Mouse (Mus musculus) layer of hippocampus, postnatal 10 days (tissue): ENCODE data around the gene Nptxr. TPM values are rescaled to one million over a fixed set of nuclear protein-coding genes. Genes with fewer than 3 reads are reported as not detected.

Experiments used
- DNase-seq, 2 experiments: peaks; one replicate each; pipeline ENCODE4 v3.0.0; 2021; ENCODE audit warnings: low spot score in 2 of 2
- total RNA-seq, 2 experiments: library from RNA; stranded (reverse); gene quantifications; 2 replicates each; pipeline ENCODE4 v1.2.3; 2021

Nptxr gene
- total RNA-seq, 2 experiments from 2014 or later: 648 to 749 TPM

GRCm38 (mm10) chr15:79755977-79756625, 48.5 kb downstream of the Nptxr start:
- no peak for DNase-seq

GRCm38 (mm10) chr15:79755176-79755575, 49.4 kb downstream of the Nptxr start:
- DNase-seq: no peak

GRCm38 (mm10) chr15:79753873-79754272, 50.7 kb downstream of the Nptxr start:
- DNase-seq: no peak

DNA sequence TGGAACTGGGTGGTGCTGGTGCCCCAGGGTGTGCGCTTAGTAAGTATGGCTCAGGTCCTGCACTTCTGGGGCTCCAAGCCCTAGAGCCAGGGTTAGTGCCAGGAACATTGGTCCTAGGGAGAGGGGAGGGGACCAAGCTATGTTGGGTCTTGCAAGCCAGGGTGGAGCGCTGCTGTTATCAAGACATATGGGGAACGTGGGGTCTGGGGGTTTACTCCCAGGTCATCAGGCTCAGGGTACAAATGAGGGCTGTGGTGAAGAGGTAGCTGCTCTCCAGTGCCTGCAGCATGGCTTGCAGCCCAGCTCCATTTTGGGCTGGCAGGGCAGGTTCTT, 51.2 kb downstream of the Nptxr start:
- no peak for DNase-seq

DNA sequence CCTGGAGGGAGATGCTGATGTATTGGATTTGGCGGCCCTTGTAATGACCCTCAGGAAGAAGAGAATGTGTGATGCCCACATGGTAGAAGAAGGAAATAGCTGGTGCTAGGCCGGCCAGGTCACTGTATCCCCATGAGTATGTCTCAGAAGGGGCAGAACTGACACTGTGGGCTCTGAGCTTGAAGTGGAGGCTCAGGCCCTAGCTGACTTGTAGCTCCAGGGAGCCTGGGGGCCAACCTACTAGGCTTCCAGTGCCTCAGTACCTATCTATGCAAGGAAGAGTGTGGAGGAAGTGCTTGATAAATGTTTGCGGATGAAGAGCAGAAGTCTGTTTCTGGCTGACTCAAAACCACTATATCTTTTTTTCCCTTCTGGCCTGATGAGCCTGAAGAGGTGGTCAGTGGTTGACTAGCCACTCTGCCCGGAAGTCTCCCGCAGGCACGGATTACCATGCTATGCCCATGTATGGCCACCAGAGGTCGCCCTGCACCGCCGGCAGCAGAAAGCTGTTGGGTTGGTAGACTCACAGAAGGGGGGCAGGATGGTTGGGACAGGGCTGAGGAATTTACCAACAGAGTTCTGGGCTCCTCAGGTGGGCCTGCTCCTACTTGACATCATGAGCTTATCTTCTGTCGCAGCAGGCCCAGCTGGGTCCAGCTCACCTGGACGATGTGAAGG, 51.7 kb downstream of the Nptxr start:
- peak; percentile 85 to 88 for DNase-seq

- no peak for DNase-seq
Observed at GRCm38 (mm10) chr15:79751772-79752171, 52.8 kb downstream of the Nptxr start.

DNA sequence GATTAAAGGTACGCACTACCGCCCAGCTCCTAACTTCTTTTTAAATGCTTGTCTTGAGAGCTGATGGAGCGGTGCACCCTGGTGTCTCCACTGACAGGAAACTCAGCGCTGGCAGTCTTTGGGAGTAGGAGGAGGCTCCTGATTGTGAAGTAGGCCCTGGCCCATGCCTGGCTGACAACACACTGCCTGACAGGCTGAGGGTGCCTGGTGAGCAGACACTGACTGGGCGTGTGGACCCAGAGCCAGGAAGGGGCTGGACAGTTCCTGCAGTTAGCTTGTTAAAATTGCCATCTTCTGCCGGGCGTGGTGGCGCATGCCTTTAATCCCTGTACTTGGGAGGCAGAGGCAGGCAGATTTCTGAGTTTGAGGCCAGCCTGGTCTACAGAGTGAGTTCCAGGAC, 54.3 kb downstream of the Nptxr start:
- DNase-seq: no peak

- DNase-seq: no peak
Observed at GRCm38 (mm10) chr15:79749162-79749561, 55.4 kb downstream of the Nptxr start.

DNA sequence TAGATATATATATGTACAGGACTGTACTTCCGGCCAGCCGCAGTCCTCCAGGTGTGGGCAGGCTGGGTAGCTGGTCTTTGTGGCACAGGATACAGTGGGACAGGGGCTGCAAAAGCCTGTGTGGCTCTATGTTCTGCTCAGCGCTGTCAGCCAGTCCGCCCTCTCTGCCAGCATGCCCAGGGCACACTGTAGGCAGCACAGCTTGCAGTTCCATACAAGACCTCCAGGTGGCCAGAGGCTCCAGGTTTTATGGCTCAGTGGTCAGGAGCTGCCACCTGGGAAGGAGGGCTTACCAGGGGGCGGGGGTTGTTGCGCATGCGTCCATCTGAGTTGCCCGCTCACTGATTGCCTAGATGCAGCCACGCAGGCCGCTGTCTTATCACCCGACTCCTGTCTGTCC, 56.6 kb downstream of the Nptxr start:
- DNase-seq: no peak

- no peak for DNase-seq
Observed at GRCm38 (mm10) chr15:79745883-79746282, 58.7 kb downstream of the Nptxr start.

DNA sequence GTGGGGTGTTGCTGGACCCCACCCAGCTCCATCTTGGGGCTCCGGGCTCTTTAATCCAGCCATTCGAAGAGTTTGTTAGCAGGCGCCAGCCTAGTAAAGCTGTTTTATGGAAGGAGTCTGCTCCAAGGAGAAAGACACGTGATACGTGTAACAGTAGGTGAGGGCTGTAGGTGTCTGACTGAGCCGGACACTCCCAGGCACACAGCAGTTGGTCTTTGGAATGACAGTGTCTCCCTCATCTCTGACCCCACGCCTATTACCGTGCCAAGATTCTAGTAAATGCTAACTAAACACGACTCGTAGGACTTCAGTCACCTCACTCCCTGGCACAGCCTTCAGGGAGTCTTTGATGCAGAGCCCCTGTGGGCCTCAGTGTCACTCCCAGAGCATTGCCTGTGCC, 59.3 kb downstream of the Nptxr start:
- no peak for DNase-seq

DNA sequence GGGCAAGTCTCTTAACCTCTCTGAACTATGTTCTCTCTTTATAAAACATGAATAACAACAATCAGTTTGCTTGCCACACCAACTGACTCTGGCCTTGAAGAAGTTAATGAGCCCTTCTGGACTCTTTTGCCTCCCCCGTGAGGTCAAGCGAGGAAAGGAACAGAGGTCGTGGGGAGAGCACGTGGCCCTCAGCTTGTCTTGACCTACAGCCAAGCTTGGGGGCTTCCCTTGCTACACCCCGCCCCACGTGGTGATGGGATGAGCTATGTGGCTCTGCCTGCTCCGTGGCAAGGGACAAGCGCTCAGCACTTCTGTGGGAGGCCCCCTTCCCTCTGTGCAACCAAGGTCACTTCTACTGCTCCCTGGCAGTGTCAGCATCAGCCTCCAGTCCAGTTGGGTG, 59.8 kb downstream of the Nptxr start:
- no peak for DNase-seq

- DNase-seq: no peak
Observed at GRCm38 (mm10) chr15:79744001-79744400, 60.6 kb downstream of the Nptxr start.

DNA sequence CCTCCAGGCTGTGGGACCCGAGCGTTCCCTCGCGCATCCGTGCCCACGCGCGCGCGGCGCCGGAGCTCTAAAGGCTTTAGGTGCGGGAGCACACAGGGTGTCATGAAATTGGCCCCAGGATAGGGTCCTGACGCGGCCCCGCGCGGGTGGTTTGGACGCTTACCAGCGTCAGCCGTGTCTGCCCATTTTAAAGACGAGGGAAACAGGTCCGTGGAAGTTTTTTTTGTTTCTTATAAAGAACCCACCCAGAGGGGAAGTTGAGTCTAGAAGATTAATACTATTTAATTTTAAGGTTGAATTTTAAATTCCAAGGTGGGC, 61.9 kb downstream of the Nptxr start:
- DNase-seq: no peak

GRCm38 (mm10) chr15:79741921-79742705, 62.5 kb downstream of the Nptxr start, which contains the start of gene Sun2:
Gene Sun2 (minus strand): TSS chr15:79742536.
- DNase-seq: peak; percentile 90 to 94

- DNase-seq: no peak
Observed at GRCm38 (mm10) chr15:79741173-79741858, 63.2 kb downstream of the Nptxr start.

- no peak for DNase-seq
Observed at GRCm38 (mm10) chr15:79740739-79741138, 63.8 kb downstream of the Nptxr start.

Other genes with a start within 250 kb of the Nptxr start
- gene Dmc1, start 199.7 kb downstream of the Nptxr start, total RNA-seq: 1 to 10 TPM; 1.3 to 1.7 TPM
- 10 to 100 TPM in 1 of 2 experiments, 1 to 10 TPM in 1; 9.2 to 10.1 TPM for gene Fam227a, start 145.8 kb downstream of the Nptxr start, total RNA-seq
- 10 to 100 TPM; 55.6 to 56.6 TPM for gene Cby1, start 145.6 kb downstream of the Nptxr start, total RNA-seq
- 100 to 1,000 TPM in 1 of 2 experiments, 10 to 100 TPM in 1; 99.9 to 107 TPM for gene Tomm22, start 133.9 kb downstream of the Nptxr start, total RNA-seq
- gene Josd1, start 116.8 kb downstream of the Nptxr start, total RNA-seq: 10 to 100 TPM; 36.6 to 40.5 TPM
- gene Gtpbp1, start 113.9 kb downstream of the Nptxr start, total RNA-seq: 10 to 100 TPM; 42.5 to 46.8 TPM
- gene Sun2, start 62.2 kb downstream of the Nptxr start, total RNA-seq: 10 to 100 TPM; 16.1 to 19.1 TPM
- 10 to 100 TPM; 31.9 to 33.4 TPM for gene Dnal4, start 26.9 kb downstream of the Nptxr start, total RNA-seq
- gene Npcd, start 29.5 kb upstream of the Nptxr start, total RNA-seq: 10 to 100 TPM; 12.5 to 13.3 TPM
- 100 to 1,000 TPM; 252 to 277 TPM for gene Cbx6, start 29.9 kb upstream of the Nptxr start, total RNA-seq
- 1 to 10 TPM; 6.9 to 7.0 TPM for gene Apobec3, start 86.9 kb upstream of the Nptxr start, total RNA-seq
- 1 to 10 TPM; 7.9 to 9.6 TPM for gene Cbx7, start 166.4 kb upstream of the Nptxr start, total RNA-seq
- 10 to 100 TPM; 51.3 to 51.6 TPM for gene Pdgfb, start 210.2 kb upstream of the Nptxr start, total RNA-seq